Mouse (Mus musculus) 416B (cell line): ENCODE measurements around the gene Mcm10.
A peak's percentile ranks its signal among the peaks of the same experiment; 100 is the strongest.

ENCODE experiments used
- DNase-seq: peaks from one replicate; pipeline ENCODE4 v3.0.0; 2011; ENCODE audit warnings: low read depth

Gene Mcm10

DNA sequence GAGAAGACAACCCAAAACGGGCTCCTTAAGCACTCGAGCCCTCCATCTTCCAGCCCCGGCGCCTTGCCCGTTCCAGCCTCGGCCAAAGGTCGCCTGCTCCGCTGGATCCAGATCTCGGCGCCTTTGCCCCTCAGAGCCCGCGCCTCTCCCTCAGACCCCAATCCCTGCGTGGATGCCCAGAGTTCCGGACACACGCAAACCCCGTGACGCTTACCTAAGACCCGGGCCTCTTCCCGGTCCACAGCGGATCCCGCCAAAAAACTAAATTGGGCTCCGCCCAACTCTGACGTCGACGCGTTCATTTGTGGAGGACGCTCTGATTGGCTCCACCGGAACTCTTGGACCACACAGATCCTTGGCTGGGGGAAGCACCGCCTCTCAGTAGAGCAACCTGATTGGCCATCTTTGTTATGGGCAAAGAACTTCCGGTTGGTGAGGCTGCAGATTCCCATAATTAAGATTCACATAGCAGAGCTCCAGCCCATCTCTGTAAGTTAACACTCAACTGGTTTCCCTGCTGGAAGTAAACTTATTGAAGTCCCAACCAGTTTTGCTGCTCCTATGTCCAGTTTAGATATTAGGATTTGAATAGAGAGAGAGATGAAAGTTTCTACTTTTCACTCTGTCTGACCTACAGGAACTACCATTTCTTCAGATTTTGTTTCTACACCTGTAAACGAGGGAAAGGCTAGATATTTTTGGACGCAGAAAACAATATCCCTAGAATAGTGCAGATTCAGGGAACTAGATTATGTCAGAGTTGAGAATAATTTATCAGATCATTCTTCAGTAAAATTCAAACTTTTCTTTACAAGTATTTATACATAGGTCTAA, at the start of gene Mcm10:
TSS of gene Mcm10 (minus strand) at position 301 of the 834 bp plus-strand sequence.
- peak; percentile 97 for DNase-seq

DNA sequence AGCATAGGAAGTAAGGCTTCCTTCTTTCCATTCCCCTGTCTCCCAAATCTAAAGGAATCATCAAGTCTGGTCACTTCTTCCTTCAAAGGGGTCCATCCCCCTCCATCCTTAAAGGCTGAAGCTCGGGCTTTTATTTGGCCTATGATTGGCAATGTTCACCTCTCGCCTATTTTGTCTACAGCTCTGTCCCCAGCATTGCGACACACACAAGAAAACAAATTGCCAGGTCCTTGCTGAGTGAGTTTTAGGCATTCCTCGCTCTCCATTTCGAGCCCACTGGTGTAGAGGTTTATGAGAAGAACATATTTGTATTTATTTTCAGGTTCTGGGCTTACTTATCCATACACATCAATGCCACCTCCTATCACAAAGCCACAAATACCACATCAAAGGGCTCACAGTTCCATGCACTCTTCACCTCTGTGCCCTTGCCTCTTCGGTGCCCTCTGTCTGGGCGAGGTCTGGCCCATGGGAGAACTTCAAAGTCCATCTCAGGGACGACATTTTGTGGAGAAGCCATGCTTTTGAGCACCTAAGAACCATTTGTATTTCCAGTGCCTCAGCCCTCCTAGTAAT, 48.6 kb upstream of the Mcm10 start:
- DNase-seq: no peak

DNA sequence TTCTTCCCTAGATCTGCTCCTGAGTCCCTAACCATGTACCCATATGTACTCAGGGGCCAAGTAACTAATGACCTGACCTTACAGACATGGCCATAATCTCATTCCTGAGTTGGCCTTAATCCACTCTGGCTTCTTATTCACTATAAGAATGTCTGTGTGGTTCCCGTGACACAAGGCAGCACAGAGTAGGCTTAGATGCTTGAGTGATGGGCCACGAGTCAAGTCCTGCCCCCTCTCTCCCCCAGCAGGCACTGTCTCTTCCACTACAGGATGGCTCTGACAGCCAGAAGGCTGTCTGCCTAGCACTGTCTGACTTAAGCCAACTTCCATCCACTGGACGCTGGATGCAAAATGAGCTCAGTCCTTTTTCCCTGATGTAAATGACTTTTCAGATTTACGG, 47.4 kb upstream of the Mcm10 start:
- no peak for DNase-seq

DNA sequence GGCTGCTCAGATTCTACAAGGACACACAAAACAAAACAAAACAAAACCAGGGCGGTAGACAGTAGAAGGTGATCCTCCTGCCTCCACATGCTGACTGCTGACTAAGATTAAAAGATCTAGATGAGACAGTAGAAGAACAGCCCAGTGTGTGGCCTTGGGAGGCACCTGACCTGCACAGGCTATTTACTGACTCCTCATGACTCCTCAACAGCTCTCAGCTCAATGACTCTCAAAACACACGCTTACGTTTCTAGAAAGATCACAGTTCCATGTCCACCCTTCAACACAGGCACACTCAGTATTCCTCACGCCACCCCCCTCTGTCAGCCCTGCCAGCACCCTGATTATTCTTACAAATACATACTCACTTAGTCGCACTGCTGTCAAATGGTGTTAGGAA, 45.8 kb upstream of the Mcm10 start:
- no peak for DNase-seq

DNA sequence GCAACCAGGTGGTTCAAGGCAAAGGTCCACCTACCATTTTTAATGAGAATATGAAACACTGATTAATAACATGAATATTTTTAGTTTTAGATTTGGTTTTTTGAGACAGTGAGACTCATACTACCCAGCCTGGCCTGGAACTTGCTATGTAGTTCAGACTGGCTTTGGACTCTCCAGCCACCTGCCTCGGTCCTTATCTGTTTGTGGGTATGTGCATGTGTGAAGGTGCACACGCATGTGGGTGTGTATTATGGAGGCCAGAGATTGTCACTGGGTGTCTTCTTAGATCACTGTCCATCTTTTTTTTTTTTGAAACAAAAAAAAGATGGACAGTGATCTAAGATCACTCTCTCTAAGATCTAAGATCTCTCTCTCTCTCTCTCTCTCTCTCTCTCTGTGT, 38.0 kb upstream of the Mcm10 start:
- DNase-seq: no peak

DNA sequence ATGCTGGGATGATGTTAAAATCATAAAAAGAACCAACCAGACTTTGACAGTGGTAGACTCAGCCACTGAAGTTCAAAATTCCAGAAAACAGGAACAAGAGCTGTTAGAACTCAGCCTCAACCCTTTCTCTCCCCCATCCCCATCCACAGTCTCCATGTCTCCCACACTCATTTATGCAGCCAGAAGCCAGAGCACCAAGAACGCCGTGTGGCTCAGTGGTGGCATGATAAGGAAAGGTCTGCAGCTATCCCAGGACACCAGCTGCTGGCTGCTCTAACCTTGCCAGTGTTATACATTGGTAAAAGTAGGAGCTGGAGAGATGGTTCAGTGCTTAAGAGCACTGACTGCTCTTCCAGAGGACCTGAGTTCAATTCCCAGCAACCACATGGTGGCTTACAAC, 34.4 kb upstream of the Mcm10 start:
- DNase-seq: no peak

DNA sequence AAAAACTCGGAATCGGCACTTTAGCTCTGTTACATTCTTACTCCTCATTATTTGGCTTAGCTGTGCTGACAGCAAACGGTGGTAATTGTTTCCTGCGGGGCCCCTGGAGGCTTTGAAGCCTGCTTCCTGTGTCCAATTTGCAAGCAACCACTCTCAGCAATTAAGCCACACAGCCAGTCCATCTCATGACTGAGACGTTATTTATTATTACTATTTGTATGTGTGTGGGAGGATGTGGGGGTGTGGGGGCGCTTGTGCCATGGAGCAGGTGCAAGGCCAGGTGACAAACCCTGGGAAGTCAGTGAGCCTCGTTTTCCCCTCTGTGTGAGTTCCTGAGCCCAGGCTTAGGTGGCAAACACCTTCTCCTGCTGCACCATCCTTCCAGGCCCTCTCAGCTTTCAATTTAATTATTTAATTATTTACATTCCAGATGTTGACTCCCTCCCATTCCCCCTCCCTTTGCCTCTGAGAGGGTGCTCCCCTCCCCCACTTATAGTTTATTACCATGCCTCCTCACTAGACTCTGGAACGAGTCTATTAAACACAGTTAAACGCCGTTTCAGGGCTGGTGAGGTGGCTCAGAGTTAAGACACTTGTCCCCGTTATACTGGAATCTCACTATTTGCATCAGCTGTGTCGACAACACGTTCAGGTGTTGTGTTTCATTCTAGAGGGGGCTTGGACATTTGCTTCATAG, 32.8 kb upstream of the Mcm10 start:
- DNase-seq: peak; percentile 51

DNA sequence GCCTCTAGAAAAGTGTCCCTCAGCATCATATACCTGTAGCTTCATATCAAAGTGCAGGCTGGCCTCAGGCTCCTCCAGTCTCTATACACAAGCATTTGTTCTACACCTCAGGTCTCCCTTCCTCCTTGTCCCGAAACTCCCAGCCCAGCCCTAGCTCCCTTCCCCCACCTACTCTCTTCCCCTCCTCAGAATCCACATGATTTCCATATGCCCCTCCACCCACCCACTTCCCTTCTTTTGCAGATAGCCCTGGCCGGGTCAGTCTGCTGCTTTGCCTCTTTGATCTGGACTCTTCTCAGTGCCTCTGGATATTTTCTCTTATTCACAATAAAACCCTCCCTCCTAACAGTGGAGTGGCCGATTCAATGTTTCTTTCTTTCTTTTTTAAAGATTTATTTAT, 31.7 kb upstream of the Mcm10 start:
- DNase-seq: no peak

DNA sequence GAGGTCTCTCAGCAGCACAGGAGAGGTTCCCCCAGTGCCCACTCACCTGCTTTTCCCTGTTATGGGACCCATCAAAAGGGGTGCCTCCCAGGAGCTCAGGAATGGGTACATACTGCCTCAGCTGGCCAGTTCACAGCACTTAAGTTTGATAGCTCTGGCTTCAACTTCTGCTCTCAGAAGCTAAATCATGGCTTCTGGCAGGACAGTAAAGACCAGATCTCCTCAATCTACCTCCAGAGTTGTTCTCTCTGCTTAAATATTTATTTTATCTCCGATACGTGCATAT, 30.8 kb upstream of the Mcm10 start:
- no peak for DNase-seq

DNA sequence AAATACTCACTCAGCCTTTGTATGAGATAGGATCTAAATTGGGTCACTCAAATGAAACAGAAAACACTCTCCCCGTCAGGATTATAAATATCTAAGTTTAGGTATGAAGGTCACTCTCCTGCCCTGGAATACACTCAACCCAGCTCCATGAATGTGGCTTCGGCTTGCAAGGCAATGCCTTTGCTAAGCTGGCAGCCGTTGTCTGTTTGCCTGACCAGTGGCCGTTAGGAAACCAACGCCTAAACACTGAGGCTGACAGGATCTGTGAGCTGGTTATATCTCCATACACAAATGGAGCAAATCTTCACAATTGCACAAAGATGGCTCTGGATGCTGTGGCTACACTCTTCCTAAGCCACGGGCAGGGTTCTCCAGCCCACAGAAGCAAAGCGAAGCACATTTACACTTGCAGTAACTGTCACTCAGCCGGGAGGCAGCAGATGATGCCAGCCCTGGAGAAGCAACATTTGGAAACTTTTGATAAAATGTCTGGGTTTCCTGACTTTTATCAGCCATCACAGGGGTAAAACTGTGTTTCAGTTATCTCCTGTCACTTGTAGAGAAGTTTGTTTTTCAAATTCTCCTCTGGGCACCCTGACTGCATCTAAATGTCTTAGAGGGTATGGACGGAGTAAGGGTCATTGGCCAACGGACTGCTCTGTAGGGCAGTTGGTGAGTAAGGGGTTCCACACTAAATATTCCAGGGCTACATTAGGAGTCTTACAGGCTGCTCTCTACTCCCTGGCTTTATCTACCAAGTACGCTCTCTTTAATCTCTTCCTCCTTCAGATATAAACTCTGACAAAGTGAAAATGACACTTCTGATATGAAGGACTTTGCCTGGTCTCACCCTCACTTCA, 30.3 kb upstream of the Mcm10 start:
- DNase-seq: no peak

DNA sequence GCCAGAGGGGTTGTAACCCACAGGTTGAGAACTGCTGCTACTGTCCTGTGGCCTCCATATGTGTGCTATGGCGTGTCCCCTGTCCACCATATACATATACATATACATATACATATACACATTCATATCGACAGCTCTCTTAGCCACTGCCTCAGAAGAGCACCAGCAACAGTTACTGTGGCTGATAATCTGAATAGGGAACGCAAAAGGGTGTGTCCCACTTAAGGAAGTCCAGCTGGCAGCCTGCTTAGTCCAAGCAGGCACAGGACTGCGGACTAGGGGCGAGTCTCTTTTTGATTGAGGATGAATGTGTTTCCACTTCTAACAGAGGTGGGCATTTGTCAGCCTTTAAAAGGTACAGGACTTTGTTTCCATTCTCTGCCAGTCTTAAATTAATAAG, 29.3 kb upstream of the Mcm10 start:
- DNase-seq: no peak

DNA sequence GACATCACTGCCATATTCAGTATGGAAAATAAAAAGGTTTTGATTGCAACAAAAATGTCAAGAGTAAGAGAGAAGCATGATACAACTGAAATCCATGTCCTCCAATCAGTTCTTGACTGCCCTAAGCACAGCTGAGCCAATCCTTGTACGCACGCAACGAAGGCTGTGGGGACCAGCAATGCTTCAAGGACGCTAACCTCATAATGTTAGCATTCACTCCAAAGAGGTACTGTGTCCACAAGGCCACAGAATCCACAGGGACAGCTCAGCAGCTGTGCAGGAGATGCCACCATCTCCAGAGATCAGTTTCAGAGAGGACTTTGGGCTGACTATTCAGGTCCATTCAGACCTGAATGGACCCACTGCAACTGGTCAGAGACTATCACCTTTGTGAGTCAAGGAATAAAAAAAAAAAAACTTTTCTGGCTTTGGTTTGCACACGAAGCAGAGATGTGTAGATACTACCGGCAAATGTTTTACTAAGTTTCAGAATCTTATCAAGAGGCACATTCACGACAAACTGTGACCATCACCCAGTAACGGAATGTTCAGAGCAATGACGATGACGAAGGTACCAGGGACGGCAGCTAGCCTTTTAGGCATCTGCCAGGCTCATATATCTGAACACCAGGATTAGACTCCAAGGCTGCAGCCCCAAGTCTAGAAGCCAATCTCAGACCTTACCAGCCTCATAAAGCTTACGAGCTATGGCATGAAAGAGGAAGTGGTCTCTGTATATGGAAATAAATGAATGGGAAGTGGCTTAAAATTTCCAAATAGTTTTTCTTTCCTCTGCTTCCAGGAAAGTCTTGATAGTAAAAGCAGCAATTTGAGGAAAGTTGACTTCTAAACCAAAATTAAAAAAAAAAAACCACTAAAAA, 27.9 kb upstream of the Mcm10 start:
- no peak for DNase-seq

DNA sequence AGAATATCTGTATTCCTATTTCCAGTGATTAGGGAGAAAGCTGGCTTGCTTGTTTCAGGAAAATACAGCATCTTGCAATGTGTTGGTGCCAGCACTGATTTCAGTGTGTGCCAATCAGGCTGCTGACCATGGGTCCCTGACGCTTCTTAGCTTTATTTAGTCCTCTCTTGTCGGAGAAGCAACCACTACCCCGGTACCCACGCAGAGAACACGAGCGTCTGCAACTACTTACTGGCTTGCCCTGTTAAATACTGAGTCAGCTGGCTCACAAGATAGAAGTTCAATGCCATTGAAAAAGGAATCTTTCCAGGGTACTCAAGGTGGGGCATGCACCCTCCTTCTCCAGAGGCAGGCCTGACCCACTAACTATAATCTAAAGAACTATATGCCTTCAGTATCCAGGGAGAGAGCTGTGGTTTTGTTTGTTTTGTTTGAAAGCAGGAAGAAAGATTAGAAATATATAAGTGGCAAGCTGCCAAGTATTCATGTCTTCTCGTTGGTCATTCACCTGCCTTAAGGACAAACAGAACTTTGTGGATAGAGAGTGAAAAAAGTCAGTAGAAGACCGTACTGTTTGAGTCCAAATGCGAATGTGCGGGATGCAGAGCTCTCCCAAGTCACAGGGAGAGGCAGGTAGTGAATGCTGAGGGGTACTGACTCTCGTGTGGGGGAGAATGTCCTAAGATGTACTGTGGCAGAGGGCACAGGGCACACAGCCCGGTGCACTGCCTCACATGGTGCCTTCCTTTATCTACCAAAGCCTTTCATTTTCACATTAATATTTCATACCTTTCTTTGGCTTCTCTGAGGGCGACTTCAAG, 27.0 kb upstream of the Mcm10 start:
- DNase-seq: no peak

DNA sequence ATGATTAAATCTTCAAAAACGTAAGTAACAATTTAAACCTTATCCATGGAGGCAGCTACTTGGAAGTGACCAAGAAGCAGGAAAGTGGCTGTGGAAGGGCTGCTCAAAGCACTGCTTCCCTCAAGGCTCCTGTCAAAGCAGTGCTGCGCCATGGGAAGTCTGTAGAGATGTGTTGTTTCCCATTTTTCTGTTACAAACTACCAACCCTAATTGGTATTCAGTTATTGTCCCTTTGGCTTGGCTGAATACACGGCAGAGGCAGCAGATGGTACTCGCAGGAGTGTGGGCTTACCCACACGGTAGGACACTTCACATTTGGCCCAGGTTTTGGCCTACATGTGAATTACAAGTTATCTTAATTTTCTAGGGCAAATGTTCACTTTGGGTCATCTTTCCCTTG, 25.7 kb upstream of the Mcm10 start:
- DNase-seq: no peak

DNA sequence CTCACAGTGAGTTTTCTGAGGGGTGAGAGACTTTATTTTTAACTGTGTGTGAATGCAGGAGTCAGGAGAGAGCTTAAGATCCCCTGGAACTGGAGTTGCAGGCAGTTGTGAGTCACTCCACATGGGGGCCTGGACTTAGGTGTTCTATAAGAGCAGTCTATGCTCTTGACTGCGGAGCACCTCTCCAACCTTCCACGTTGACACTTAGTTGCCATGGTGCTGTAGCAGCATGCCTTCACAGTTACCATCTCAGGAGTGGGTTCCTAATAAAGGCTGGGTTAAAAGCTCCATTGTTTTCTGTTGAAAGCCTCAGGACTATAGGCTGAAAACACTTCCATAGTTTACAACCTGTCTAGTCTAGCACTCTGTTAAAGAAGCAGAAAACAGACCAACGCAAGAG, 24.8 kb upstream of the Mcm10 start:
- no peak for DNase-seq

DNA sequence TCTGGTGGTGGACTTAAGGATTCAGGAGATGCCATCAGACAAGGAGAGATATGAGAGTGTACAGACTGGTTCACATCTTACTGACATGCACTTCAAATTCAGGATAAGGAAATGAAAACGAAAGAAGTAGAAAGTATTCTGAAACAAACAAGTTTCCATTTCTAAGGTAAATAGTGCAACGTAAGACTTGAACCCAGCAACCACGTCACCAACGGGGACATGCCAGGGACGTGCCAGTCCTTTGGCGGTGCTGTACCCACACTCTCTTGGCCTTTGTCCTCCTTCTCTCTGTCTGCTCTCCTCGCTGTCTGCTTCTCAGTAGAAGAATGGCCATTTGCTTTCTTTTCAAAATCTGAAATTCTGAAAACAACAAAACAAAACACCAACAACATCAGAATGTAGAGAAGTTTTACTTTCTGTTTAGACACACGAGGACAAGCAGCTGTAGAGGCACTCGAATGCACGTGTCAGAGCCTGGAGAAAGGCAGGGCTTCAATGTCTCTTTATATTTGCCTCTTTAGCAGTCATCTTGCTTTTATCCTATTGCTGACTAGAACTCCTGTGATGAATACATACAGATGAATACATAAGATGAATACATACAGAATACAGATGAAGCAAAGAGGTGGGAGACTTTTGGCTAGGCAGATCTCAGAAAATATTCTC, 24.0 kb upstream of the Mcm10 start:
- DNase-seq: no peak

DNA sequence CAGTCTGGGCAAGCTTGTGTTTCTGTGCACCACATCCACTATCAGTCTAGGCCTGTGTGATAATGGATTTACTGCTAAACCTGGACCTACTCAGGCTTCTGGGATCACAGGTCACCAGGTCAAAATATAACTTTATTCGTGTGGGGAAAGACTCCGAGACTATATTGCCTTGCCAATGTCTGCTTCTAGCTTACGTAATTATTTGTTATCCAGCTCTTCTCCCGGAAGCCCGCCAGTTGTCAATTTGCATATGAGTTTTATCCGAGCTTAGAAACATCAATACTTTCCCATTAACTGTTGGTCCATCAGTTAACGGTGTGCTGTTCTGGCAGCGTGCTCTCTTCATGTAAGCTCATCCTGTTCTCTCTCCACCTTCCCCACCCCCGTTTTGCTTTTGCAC, 22.6 kb upstream of the Mcm10 start:
- DNase-seq: no peak

DNA sequence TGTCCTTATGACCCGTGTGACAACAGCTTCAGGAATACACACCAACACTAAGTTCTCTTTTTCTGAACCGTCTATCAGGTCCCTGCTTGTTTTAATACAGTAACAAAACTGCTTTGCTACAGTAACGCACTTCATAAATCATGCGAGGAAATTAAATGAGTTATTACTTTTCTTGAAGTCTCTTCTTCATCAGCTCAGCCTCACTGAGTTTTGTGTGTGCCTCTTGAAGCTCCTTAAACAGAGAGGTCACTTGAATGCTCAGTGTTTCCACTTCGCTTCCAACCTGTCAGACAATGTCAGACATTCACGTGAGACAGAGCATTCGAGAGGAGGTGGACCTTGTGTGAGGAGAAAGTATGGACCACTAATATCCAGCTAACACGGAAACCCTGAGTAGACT, 22.2 kb upstream of the Mcm10 start:
- DNase-seq: no peak

DNA sequence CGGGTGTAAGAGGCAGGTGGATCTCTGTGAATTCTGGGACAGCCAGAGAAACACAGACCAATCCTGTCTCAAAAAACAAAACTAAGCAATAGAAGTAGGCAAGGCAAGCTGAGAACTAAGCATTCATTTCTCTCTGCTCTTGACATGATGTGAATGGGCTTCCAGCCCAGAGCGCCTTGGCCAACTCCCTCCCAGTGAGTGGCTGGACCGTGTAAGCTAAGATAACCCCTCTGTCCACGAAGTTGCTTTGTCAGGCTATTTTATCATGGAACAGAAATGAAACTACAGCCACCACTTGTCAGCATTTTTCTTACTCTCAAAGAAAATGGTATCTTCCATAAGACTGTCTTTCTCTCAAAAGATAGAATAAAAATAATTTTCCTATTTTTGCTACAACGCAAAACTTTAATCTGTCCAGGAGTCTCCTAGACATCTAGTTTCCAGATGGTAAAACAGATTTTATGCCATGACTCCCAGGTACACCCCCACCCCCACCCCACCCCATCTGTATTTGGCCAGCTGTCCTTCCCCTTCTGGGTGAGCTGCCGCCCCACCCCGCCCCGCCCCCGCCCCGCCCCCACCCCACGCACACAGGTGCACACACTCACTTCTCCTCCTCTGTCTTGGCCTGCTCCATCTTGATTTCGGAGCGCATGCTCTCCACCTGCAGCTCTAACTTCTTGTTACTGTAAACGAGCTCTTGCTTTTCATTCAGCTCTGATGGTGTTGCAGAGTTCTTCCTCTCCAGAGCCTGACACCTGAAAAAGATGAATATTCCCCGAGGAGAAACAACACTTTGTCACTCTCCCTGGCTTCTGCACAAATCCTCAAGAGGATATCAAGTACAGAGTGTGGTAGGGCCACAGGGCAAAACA, 21.2 kb upstream of the Mcm10 start:
- DNase-seq: no peak
